Mouse (Mus musculus): ENCODE results near the gene 4930539E08Rik. TPM values are rescaled to one million over a fixed set of nuclear protein-coding genes. Genes with fewer than 3 reads are reported as not detected.

The 4930539E08Rik gene
- 1.4 and 2.2 TPM in 2 replicates for polyA plus RNA-seq (2015; fragmentation: Nextera tagmentation; extraction: Ambion mirVana)

DNA sequence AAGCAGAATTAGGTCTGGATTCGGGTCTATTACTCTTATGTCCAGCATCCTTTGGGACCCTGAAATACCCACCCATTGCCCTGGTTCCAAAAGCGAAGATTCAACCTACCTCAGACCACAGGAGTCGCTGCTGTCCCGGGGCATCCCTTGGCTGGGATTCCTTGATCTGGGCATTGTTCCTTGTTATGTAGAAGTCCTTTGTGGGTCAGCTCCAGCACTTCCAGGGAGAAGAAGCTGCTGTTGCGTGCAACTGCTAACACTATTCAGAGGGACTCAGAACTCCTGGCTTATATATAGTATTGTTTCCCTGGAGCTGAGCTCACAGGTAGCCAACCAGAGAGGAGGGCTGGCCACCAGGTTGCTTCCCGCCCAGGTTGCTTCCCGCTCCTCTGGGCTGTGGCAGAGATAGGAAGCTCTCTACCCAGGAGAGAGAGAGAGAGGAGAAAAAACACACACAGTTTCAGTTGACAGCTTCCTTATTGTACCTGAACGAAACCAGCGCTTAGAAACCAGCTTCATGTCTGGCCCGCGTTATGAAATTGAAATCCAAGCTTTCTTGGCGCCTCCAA lies at the start of gene 4930539E08Rik:
TSS of gene 4930539E08Rik (minus strand) at position 265 of the 569 bp plus-strand sequence.
- no peak for DNase-seq (ENCODE audit: low spot score)

DNA sequence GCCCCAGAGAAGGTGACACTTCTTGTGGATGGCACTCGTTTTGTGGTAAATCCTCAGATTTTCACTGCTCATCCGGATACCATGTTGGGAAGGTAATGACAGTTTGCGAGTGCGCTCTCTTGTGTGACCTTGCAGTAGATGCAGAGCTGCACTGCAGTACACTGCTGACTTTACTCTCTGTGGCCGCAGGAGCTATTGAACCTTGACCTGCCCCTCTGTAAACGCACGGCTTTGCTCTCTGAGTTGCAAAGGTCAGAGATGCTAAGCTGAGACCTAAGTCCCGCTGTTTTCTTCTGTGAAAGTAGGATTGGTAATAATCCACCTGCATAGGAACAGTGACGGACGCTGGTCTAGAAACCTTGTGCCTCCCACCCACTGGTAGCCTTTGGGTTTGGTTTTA lies 46.5 kb upstream of the 4930539E08Rik start:
- DNase-seq (ENCODE audit: low spot score) = no peak

GRCm38 (mm10) chr17:28960597-28960996 lies 45.5 kb upstream of the 4930539E08Rik start:
- DNase-seq (ENCODE audit: low spot score) = no peak

- no peak for DNase-seq (ENCODE audit: low spot score)
Observed at GRCm38 (mm10) chr17:28954416-28954815, 39.3 kb upstream of the 4930539E08Rik start.

DNA sequence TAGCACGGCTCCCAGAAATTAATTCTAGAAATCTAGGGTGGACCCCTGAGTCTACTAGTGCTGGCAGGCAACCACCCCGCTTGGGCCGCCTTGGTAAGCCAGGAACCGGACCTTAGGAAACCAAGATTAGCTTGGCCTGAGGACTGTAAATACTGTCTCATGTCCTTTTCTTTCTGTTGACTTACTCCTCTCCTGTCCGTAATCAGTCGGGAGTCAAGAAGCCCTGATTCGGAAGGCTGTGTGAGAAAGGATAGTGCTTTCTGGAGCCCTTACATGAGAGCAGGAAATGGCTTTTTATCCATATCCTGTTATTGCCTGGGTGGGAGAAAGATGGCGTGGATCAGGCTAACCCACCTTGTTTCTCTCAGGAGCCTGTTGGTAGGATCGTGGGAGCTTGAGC lies 38.1 kb upstream of the 4930539E08Rik start:
- peak; percentile 15 for DNase-seq (ENCODE audit: low spot score)

DNA sequence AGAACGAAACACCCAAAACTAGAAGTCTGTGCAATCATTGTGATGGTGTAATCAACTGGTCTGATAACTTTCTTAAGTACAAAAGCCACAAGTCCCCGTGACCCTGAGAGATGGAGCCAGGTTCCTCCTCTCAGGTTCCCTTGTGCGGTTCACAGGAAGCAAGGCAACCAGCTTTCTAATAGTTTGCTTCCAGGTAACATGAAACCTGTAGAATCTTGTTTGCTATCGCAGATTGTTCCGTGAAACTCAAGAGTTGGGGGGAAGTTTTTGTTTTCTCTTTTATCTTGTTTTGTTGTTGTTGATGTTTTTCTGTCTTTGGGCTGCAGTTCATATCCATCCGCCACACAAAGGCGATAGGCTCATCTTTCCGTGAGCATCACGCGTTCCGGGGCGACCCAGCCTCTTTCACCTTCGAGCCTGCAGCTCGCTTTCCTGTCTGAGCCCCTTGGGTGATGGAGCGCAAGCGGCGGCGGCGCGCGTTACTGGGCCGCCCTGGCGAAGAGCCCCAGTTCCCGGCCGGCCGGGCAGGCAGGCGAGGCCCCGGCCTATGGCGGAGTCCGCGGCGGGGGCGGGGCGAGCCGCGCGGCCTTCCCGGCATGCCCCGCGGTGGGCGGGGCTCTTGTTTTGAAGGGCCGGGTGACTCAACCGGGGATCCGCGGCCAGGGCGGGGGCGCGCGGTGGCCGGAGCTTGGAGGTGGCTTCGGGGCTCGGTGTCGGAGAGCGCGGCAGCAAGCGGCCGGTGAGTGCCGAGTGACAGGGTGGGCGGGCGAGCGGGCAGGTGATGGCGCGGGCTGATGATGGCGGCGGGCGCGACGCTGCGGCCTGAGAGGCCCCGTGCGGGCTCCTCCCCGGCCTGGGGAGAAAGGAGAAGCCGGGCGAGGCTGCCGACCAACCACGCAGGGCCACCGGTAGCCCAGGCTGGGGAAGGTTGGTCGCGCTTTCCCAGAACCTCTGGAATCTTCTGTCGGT lies 37.0 kb upstream of the 4930539E08Rik start, which contains the start of gene Kctd20:
TSS of gene Kctd20 (plus strand) at position 120 of the 969 bp plus-strand sequence.
- peak; percentile 91 for DNase-seq (ENCODE audit: low spot score)

- no peak for DNase-seq (ENCODE audit: low spot score)
Observed at GRCm38 (mm10) chr17:28950751-28951150, 35.6 kb upstream of the 4930539E08Rik start.

DNA sequence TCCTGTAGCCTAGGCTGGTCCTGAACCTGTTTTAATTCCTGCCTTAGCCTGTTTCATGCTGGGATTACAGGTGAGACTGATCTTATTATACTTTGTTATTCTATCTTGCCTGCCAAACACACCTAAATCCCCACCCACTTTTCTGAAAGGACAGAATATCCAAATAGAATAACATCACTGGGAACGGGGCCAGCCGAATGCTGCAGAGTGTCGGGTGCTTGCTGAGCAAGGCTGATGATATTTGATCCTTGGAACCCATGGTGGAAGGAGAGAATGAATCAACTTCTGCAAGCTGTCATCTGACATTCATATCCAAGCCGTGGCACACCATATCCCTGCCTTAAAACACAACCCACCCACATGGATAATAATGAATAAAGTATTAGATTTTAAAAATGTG lies 33.5 kb upstream of the 4930539E08Rik start:
- no peak for DNase-seq (ENCODE audit: low spot score)

DNA sequence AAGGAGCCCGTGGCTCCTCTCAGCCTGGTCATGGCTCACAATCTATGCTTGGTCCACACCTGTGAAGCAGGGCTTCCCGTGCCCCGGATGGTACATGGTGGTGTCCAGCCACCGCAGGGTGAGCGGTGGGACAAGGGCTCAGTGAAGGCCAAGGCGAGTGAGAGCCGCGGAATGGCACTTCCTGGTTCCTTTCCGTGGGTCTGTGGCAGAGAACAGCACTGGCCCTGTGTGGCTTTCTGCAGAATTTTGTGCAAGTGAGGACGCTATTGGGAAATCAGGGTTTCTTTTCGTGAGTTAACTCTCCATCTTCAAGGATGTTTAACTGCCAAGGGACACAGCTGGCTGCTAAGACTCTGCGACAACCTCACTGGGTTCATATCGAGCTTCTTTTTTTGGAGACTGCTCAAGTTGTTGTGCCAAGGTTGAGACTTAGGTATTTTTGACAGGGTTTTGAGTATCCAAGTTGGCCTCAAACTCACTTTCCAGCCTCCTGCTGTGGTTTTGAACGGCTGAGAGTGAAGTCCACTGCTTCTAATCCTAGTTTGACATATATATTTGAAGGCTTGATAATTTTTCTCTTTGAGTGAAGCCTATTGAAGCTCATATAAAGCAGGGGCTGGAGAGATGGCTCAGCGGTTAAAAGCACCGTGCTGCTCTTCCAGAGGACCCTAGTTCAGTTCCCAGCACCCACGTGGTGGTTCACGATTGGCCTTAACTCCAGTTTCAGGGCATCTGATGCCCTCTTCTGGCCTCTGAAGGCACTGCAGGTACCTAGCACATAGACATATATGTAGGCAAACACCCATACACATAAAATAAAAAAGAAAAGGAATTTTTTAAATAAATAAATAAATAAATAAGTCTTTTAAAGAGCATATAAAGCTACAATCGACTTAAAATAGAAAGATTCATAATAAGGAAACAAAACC lies 32.2 kb upstream of the 4930539E08Rik start:
- no peak for DNase-seq (ENCODE audit: low spot score)

DNA sequence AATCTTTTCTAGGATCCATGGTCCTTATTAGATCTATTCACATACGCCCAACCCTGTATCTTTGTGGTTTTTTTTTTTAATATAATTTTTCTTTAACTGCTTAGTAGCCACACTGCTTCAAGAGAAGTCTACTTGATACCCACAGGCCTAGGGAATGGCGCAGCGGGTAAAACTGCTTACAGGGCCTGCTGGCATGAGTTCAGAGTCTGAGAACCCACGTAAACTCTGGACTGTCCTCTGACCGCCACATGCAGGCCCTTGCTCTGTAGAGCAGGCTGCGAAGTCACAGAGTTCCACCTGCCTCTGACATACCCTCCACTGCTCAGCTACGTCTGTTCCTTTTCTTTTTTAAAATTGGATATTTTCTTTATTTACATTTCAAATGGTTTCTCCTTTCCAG lies 29.4 kb upstream of the 4930539E08Rik start:
- no peak for DNase-seq (ENCODE audit: low spot score)

GRCm38 (mm10) chr17:28943740-28944139 lies 28.6 kb upstream of the 4930539E08Rik start, which contains the start of gene Pxt1:
Gene Pxt1, minus strand, starts transcription at chr17:28943840.
- DNase-seq (ENCODE audit: low spot score) = no peak

DNA sequence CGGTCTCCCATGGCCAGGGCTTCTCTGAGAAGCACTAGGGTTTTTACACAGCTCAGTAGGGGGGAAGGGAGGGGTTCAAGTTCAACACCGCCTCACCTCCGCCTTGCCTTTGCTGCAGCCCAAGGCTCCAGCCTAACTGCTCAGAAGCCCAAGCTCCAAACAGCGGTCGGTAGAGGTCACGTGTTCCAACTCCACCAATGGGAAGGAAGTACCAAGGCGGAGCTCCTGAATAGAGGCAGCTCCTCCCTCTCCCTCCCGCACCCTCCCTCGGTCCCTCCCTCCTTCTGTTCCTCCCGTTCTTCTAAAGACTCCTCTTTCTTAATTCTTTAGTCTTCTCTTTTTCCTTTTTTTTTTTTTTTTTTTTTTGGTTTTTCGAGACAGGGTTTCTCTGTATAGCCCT lies 27.0 kb upstream of the 4930539E08Rik start:
- DNase-seq (ENCODE audit: low spot score) = no peak

DNA sequence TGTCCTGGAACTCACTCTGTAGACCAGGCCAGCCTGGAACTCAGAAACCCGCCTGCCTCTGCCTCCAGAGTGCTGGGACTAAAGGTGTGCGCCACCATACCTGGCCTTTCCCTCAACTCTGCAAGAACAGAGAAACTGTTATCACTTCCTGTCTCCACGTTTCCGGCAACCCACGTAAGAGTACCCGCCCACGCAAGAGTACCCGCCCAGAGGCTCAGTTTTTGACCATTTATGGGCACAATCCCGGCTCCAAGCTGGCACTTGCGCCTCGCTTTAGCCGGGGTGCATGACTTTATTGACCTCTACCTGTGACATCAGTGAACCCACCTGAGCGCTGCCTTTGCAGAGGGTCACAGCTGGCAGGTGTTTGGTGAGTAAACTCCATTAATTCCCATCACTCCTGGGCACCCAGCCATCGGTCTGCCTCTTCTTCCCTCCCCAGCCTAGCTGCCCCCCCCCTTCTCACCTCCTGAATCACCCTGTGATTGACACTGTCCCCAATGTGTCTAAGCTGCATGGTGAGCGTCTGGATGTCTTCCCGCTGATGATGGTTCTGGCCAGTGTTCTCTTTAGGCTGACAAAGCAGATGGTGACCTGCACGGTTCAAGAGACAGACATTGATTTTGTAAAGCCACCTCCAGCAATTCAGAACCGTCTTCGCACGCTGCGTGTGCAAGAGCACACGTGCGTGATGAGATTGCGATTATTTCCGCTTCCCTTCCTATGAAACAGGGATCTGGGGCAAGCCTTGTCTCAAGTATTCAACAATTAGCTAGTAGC lies 25.8 kb upstream of the 4930539E08Rik start:
- no peak for DNase-seq (ENCODE audit: low spot score)

DNA sequence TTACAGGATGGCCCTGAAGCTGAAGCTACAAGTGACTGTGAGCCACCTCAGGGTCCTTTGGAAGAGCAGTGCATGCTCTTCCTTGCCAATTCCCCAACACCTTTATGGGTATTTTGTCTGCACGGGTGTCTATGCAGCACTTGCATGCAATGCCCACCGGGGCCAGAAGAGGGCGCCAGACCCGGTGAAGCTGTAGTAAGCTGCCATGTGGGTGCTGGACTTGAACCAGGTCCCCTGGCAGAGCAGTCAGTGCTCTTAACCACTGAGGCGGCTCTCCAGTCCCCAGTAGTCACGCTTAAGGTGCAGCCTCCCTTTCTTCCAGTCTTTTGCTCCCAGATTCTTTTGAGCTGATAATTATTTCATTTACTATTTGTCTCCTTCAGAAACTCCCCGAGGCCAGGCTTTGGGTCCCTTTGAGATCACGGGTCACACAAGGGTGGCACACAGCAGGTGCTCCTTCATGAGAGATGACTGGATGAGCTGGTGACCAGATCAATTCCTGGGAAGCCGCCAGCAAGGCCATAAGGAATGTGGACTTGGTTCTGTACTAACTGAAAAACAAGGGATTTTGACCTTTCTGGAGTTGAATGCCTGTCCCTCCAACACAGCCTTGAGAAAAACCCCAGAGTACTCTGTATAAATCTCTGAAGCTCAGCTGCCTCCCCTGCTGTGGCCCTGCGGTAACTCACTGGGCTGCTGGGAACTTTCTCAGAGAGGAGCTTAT lies 21.7 kb upstream of the 4930539E08Rik start:
- DNase-seq (ENCODE audit: low spot score) = peak; percentile 56

- no peak for DNase-seq (ENCODE audit: low spot score)
Observed at GRCm38 (mm10) chr17:28936133-28936532, 21.0 kb upstream of the 4930539E08Rik start.

GRCm38 (mm10) chr17:28934120-28934916 lies 19.2 kb upstream of the 4930539E08Rik start:
- DNase-seq (ENCODE audit: low spot score) = no peak

DNA sequence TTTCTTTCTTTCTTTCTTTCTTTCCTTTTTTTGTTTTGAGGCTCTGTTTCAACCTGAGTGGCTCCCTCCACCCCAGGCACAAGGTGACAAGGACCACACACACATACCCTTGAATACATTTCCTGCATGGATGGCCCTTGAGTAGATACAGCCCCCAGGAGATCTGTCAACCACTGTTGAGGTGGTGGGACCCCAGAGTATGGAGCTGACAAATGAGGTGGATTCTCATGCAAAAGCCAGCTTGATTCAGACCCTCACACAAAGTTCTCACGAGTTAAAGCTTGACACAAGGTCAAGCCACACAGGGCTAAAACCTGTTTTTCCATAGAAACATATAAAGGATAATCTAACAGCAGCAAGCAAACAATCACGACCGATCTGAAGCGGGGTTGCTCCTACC lies 17.1 kb upstream of the 4930539E08Rik start:
- no peak for DNase-seq (ENCODE audit: low spot score)

- DNase-seq (ENCODE audit: low spot score) = no peak
Observed at GRCm38 (mm10) chr17:28931436-28932211, 16.5 kb upstream of the 4930539E08Rik start.
